Mouse (Mus musculus) CD4-positive, CD25-positive, alpha-beta regulatory T cell, adult 4 months (primary cell): ENCODE results near the gene Txndc12. TPM values are rescaled to one million over a fixed set of nuclear protein-coding genes. Genes with fewer than 3 reads are reported as not detected.

ENCODE experiments used
- ATAC-seq: one replicate; pipeline ENCODE4 v1.8.0; 2017
- polyA plus RNA-seq, 2 experiments: library from polyadenylated mRNA; unstranded; fragments of 100-300 nt; shearing (Covaris generic); gene quantifications; one replicate each; pipeline ENCODE4 v1.2.1; 2017

Txndc12 gene
- polyA plus RNA-seq = 10 to 100 TPM; 58.1 to 68.8 TPM

GRCm38 (mm10) chr4:108834115-108834970, at the start of gene Txndc12:
Gene Txndc12 (plus strand): TSS chr4:108834601.
- peak; percentile 59 for ATAC-seq

GRCm38 (mm10) chr4:108789258-108789936, 45.0 kb upstream of the Txndc12 start:
- ATAC-seq = no peak

GRCm38 (mm10) chr4:108790507-108790906, 43.9 kb upstream of the Txndc12 start:
- no peak for ATAC-seq

- ATAC-seq = no peak
Measured at GRCm38 (mm10) chr4:108793941-108794340, 40.5 kb upstream of the Txndc12 start.

GRCm38 (mm10) chr4:108796701-108797100, 37.7 kb upstream of the Txndc12 start:
- no peak for ATAC-seq

GRCm38 (mm10) chr4:108798083-108798830, 36.1 kb upstream of the Txndc12 start:
- peak; percentile 72 for ATAC-seq

- ATAC-seq = no peak
Measured at GRCm38 (mm10) chr4:108803535-108803934, 30.9 kb upstream of the Txndc12 start.

GRCm38 (mm10) chr4:108811142-108811541, 23.3 kb upstream of the Txndc12 start:
- ATAC-seq = no peak

- ATAC-seq = no peak
Measured at GRCm38 (mm10) chr4:108811550-108811949, 22.9 kb upstream of the Txndc12 start.

GRCm38 (mm10) chr4:108825677-108826076, 8.7 kb upstream of the Txndc12 start:
- no peak for ATAC-seq

GRCm38 (mm10) chr4:108826096-108826495, 8.3 kb upstream of the Txndc12 start:
- ATAC-seq = no peak

GRCm38 (mm10) chr4:108826643-108827042, 7.8 kb upstream of the Txndc12 start:
- no peak for ATAC-seq

GRCm38 (mm10) chr4:108830698-108831097, 3.7 kb upstream of the Txndc12 start:
- no peak for ATAC-seq

GRCm38 (mm10) chr4:108832916-108833827, 1.2 kb upstream of the Txndc12 start, which contains the start of gene Btf3l4:
Gene Btf3l4 (minus strand): TSS chr4:108833614.
- peak; percentile 88 for ATAC-seq

- ATAC-seq = peak; percentile 16
Measured at GRCm38 (mm10) chr4:108833828-108834114, 630 bp upstream of the Txndc12 start.

- ATAC-seq = no peak
Measured at GRCm38 (mm10) chr4:108834971-108835311, 540 bp downstream of the Txndc12 start.

GRCm38 (mm10) chr4:108835496-108835895, 1.1 kb downstream of the Txndc12 start:
- ATAC-seq = no peak

- no peak for ATAC-seq
Measured at GRCm38 (mm10) chr4:108838031-108838430, 3.6 kb downstream of the Txndc12 start.

GRCm38 (mm10) chr4:108841920-108842578, 7.6 kb downstream of the Txndc12 start:
- no peak for ATAC-seq

GRCm38 (mm10) chr4:108843336-108843735, 8.9 kb downstream of the Txndc12 start:
- ATAC-seq = no peak

GRCm38 (mm10) chr4:108845824-108846569, 11.6 kb downstream of the Txndc12 start:
- ATAC-seq = no peak
